Mouse (Mus musculus) testis, adult 2 months (tissue): ENCODE results near the gene Rap1gap2.

Experiments used
- CTCF ChIP-seq: fragments of 200-500 bp; IDR thresholded peaks from 2 replicates; pipeline ENCODE4 v1.5.1; 2012; ENCODE audit warnings: low read depth, mild to moderate bottlenecking, inconsistent platforms, low read length, moderate library complexity; ENCODE audit not compliant: control insufficient read depth, insufficient read depth, insufficient replicate concordance
- POLR2A ChIP-seq: fragments of 200-500 bp; IDR thresholded peaks from 2 replicates; pipeline ENCODE4 v1.6.1; 2012; ENCODE audit warnings: low read depth, mild to moderate bottlenecking, inconsistent platforms, low read length, moderate library complexity; ENCODE audit not compliant: control insufficient read depth

DNA sequence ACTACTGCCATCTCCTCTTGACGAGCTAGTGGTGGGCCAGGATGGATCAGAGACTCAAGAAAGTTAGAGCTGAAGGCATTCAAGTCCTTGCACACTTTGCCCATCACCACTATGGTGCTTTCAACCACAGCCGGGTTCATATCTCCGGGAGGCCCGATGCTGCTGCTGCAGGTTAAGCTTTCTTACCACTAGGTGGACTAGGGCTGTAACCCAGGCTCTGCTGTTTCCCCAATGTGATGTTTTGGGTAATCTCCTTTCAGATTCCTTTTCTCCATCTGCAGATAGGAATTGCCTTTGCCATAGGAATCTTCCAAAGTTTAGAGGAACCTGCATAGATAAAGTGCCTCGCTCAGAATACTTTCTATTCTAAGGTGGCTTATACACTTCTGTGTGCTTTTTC lies 4.9 kb upstream of the Rap1gap2 start:
- TF ChIP-seq CTCF, result no peak
- TF ChIP-seq POLR2A, result no peak
